Mouse (Mus musculus): ENCODE data around the gene Xpr1.

DNA sequence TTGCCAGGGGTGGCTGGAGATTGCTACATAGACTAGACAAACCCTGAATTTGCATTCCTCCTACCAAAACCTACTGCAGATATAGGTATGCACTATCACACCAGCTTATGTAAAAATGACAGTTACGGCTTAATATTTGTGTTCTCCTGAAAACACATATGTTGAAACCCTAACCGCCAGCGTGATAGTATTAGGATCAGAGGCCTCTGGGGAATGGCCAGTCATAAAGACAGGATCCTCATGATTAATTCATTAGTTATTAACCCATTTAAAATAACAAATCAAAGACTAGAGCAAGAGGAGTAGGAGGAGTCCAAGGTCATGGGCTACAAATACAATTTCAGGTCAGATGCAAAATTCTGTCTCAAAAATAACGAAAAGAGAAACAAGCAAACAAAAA lies 50.8 kb downstream of the Xpr1 start:
- TF ChIP-seq CTCF (IDR thresholded peaks at IDR 0.05; ENCODE audit: control insufficient read depth, insufficient read depth, insufficient replicate concordance, low read depth, low read length) = no peak
- TF ChIP-seq POLR2A (IDR thresholded peaks at IDR 0.05; ENCODE audit: control insufficient read depth, low read depth, low read length) = no peak

All from testis, adult 2 months (tissue).